Mouse (Mus musculus): Measurements from ENCODE around the gene Duxf3. TPM values are rescaled to one million over a fixed set of nuclear protein-coding genes. Genes with fewer than 3 reads are reported as not detected.
"Not testable (repeated sequence)": the region's sequence is repeated elsewhere in the genome, so short reads cannot be mapped to it uniquely, and the experiment has no call there.

The Duxf3 gene
- polyA plus RNA-seq, 1 experiment, result not detected

DNA sequence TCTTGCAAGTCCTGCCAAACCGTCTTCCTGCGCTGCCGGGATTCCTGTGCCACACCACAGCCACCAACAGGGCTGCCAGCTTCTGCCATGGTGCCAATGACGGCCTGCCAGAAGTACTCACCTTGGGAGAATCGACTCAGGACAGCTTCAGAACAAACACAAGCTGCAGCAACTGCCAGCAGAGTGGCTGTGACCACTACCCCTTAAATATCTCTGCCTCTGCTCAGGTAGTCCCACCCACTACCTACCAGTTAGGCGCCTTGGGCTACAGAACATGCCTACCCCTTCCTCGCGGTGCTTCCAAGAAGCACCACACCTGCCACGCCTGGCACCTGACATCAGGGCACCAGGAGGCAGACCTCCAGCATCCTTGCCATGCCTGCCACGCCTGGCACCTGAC is 4.1 kb upstream of the Duxf3 start, which contains the start of gene Gm4981:
Gm4981 (minus strand) TSS at position 89 of the 400 bp plus-strand sequence.
- no peak for TF ChIP-seq POLR2A (IDR thresholded peaks at IDR 0.05; ENCODE audit: low read depth, low read length)
- no peak for TF ChIP-seq CTCF (IDR thresholded peaks at IDR 0.05; ENCODE audit: extremely low read depth, insufficient read depth, insufficient read length, insufficient replicate concordance)
- Histone ChIP-seq H3K27ac (ENCODE audit: insufficient read depth, low read length) (no peak within 1 kb of the TSS), H3K4me1 (ENCODE audit: control insufficient read depth, insufficient read depth, insufficient read length) (no peaks in the 10 kb centered on the region), H3K27me3 (ENCODE audit: control insufficient read depth, insufficient read depth, low read length) (no peaks in the 10 kb centered on the region), H3K36me3 (ENCODE audit: control insufficient read depth, insufficient read depth, low read length) (no peaks in the 10 kb centered on the region), H3K4me3 (ENCODE audit: extremely low read depth, insufficient read depth, insufficient read length) (no peak within 1 kb of the TSS)
- 87% methylated on average over 10 of the region's 10 CpGs for WGBS
- no peak for DNase-seq (ENCODE audit: low read depth in 1 of 2, low spot score in 2 of 2)

DNA sequence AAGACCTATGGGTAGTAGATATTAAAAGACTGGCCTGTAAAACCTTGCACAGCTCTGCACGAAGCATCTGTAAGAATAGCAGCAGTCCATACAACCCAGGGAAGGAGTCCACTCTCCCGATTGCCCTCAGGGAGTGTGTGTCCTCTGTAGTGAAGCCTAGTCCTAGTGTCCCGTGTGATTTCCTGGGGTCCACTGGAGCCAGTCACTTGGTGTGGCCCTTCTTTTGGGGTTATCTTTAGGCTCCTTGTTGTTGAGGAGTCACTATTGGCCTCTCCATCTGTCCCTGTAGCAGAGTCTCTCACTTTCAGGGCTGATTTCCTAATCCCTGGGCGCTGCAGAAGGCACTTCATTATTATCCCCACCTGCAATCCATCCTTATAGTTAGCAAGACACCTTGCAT is 2.5 kb upstream of the Duxf3 start:
- H3K27me3 ChIP-seq (ENCODE audit: control insufficient read depth, insufficient read depth, low read length), result not testable (repeated sequence)

DNA sequence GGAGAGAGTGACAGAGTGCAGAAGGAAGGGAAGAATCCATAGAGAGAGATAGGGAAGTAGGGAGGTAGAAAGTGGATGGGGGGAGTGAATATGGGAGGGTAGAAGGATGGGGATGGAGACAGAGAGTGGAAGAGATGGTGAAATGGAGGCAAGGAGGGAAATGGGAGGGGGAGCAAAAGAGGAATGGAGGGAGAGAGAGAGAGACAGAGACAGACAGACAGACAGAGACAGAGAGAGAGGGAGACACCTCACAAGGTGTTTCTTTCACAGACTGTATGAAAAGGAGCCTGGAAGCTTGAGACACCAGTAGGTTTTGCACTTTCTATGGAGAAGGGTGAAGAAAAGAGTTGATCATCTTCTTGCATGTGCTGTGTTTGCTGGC is 1.3 kb upstream of the Duxf3 start:
- not testable (repeated sequence) for H3K27ac ChIP-seq (ENCODE audit: insufficient read depth, low read length); H3K36me3 ChIP-seq (ENCODE audit: control insufficient read depth, insufficient read depth, low read length); DNase-seq (ENCODE audit: low read depth in 1 of 2, low spot score in 2 of 2); H3K4me3 ChIP-seq (ENCODE audit: extremely low read depth, insufficient read depth, insufficient read length); H3K27me3 ChIP-seq (ENCODE audit: control insufficient read depth, insufficient read depth, low read length); H3K4me1 ChIP-seq (ENCODE audit: control insufficient read depth, insufficient read depth, insufficient read length)

More for the DNA sequence above, 2.5 kb upstream of the Duxf3 start:
- 86% methylated on average over 4 of the region's 4 CpGs for WGBS
- not testable (repeated sequence) for DNase-seq (ENCODE audit: low read depth in 1 of 2, low spot score in 2 of 2); H3K4me1 ChIP-seq (ENCODE audit: control insufficient read depth, insufficient read depth, insufficient read length); H3K4me3 ChIP-seq (ENCODE audit: extremely low read depth, insufficient read depth, insufficient read length); H3K36me3 ChIP-seq (ENCODE audit: control insufficient read depth, insufficient read depth, low read length); H3K27ac ChIP-seq (ENCODE audit: insufficient read depth, low read length)

DNA sequence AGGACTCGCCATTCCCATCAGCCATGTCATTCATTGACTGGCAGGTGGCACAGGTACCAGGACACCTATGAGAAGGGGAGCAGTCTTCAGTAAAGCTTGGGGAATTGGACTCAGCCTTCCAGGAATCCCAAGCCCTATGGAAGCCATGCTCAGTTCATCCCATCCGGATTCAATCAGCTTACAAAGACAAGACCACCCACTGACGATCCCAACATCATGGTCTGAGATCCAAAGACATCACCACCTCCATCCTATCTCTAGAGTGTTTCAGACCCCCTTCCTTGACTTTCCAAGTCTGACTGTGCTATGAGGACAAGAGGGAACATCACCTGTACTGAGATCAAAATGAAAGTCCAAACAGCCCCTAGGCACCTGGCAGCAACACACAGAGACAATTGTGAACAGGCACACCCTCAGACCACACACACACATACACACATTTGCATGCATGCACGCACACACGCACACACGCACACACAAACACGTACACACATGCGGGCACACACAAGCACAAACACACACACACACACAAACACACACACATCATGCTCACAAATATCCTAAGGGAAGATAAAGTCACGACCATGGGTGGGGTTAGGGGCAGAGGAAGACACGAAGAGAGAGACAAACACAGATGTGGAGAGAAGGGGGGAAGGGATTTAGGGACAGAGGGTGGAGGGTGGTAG is 722 bp upstream of the Duxf3 start:
- H3K4me3 ChIP-seq (ENCODE audit: extremely low read depth, insufficient read depth, insufficient read length); H3K36me3 ChIP-seq (ENCODE audit: control insufficient read depth, insufficient read depth, low read length); H3K27me3 ChIP-seq (ENCODE audit: control insufficient read depth, insufficient read depth, low read length); H3K27ac ChIP-seq (ENCODE audit: insufficient read depth, low read length); H3K4me1 ChIP-seq (ENCODE audit: control insufficient read depth, insufficient read depth, insufficient read length): not testable (repeated sequence)
- whole genome bisulfite sequencing, result 79% methylated on average over 10 of the region's 10 CpGs
- peak in 1 of 2 experiments; percentile 28 for DNase-seq (ENCODE audit: low read depth in 1 of 2, low spot score in 2 of 2)

DNA sequence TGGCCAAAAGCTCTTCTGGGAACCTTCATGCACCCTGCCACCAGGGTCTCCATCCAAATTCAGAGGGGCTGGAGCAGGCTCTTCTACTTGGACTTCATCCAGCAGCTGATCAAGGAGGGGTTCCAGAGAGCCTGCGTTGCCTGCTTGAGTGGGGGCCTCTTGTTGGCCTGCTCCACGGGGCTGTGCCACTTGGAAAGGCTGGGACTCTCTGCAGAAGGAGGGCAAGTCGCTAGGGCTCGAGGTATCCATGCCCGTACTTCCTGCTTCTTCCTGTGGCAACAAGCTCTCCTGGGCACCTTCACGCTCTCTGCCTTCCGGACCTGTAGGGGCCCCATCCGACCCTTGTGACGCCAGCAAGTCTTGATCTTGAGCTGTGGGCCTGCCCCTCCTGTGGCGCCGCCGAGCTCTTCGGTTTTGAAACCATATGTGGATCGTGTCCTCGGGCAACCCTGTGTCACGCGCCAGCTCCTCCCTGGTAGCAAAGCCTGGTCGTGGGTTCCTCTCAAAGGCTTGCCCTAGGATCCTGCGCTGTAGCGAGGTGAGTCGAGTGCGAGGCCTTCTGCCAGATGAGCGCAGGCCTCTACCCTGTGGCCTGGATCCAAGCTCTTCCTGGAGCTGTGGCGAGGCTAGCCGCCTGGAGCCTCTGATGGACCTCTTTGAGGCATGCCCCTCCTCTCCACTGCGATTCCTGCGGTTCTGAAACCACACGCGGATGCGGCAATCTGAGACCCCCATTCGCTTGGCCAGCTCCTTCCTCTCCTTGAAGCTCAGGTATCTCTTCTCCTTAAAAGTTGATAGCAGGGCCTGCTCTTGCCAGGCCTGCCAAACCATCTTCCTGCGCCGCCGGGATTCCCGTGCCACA is 465 bp downstream of the Duxf3 start:
- H3K36me3 ChIP-seq (ENCODE audit: control insufficient read depth, insufficient read depth, low read length), result not testable (repeated sequence)
- DNase-seq (ENCODE audit: low read depth in 1 of 2, low spot score in 2 of 2), result peak in 1 of 2 experiments; percentile 79
- 89% methylated on average over 35 of the region's 35 CpGs for WGBS

DNA sequence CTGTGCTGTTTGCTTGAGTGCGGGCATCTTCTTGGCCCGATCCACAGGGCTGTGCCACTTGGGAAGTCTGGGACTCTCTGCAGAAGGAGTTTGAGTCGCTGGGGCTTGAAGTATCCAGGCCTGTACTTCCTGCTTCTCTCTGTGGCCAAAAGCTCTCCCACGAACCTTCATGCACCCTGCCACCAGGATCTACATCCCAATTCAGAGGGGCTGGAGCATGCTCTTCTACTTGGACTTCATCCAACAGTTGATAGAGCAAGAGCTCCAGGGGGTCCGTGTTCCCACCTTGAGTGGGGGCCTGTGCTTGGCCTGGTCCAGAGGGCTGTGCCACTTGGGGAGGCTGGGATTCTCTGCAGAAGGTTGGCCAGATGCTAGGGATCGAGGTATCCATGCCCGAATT is 1.4 kb downstream of the Duxf3 start:
- not testable (repeated sequence) for H3K4me3 ChIP-seq (ENCODE audit: extremely low read depth, insufficient read depth, insufficient read length); H3K27ac ChIP-seq (ENCODE audit: insufficient read depth, low read length); H3K27me3 ChIP-seq (ENCODE audit: control insufficient read depth, insufficient read depth, low read length); H3K4me1 ChIP-seq (ENCODE audit: control insufficient read depth, insufficient read depth, insufficient read length); H3K36me3 ChIP-seq (ENCODE audit: control insufficient read depth, insufficient read depth, low read length)
- 80% methylated on average over 5 of the region's 7 CpGs for WGBS
- peak in 1 of 2 experiments; percentile 42 for DNase-seq (ENCODE audit: low read depth in 1 of 2, low spot score in 2 of 2)

More for the DNA sequence above, 465 bp downstream of the Duxf3 start:
- not testable (repeated sequence) for H3K27ac ChIP-seq (ENCODE audit: insufficient read depth, low read length); H3K4me3 ChIP-seq (ENCODE audit: extremely low read depth, insufficient read depth, insufficient read length); H3K4me1 ChIP-seq (ENCODE audit: control insufficient read depth, insufficient read depth, insufficient read length); H3K27me3 ChIP-seq (ENCODE audit: control insufficient read depth, insufficient read depth, low read length)

DNA sequence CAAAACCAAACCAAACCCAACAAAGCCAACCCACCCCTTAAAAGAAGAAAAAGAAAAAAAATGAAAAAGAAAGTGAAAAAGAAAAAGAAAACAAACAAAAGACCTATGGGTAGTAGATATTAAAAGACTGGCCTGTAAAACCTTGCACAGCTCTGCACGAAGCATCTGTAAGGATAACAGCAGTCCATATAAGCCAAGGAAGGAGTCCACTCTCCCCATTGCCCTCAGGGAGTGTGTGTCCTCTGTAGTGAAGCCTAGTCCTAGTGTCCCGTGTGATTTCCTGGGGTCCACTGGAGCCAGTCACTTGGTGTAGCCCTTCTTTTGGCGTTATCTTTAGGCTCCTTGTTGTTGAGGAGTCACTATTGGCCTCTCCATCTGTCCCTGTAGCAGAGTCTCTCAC is 2.5 kb downstream of the Duxf3 start:
- H3K27me3 ChIP-seq (ENCODE audit: control insufficient read depth, insufficient read depth, low read length); H3K4me3 ChIP-seq (ENCODE audit: extremely low read depth, insufficient read depth, insufficient read length); H3K4me1 ChIP-seq (ENCODE audit: control insufficient read depth, insufficient read depth, insufficient read length); H3K27ac ChIP-seq (ENCODE audit: insufficient read depth, low read length); DNase-seq (ENCODE audit: low read depth in 1 of 2, low spot score in 2 of 2); H3K36me3 ChIP-seq (ENCODE audit: control insufficient read depth, insufficient read depth, low read length): not testable (repeated sequence)
- 56% methylated on average over 3 of the region's 3 CpGs for WGBS

DNA sequence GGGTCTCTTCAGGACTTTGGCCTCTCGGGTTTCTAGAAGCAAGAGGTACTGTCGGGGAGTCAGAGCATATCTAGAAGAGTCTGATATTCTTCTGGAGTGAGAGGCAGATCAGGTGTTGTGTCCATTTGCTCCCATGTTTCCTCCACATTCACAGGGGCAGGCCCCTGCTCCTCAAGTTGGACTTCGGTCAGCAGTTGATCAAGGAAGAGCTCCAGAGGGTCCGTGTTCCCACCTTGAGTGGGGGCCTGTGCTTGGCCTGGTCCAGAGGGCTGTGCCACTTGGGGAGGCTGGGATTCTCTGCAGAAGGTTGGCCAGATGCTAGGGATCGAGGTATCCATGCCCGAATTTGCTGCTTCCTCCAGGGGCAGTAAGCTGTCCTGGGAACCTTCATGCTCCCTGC is 4.7 kb downstream of the Duxf3 start:
- H3K36me3 ChIP-seq (ENCODE audit: control insufficient read depth, insufficient read depth, low read length); H3K27ac ChIP-seq (ENCODE audit: insufficient read depth, low read length); H3K4me1 ChIP-seq (ENCODE audit: control insufficient read depth, insufficient read depth, insufficient read length); H3K27me3 ChIP-seq (ENCODE audit: control insufficient read depth, insufficient read depth, low read length); H3K4me3 ChIP-seq (ENCODE audit: extremely low read depth, insufficient read depth, insufficient read length): not testable (repeated sequence)
- DNase-seq (ENCODE audit: low read depth in 1 of 2, low spot score in 2 of 2), result peak in 1 of 2 experiments; percentile 31
- 82% methylated on average over 2 of the region's 6 CpGs for WGBS

DNA sequence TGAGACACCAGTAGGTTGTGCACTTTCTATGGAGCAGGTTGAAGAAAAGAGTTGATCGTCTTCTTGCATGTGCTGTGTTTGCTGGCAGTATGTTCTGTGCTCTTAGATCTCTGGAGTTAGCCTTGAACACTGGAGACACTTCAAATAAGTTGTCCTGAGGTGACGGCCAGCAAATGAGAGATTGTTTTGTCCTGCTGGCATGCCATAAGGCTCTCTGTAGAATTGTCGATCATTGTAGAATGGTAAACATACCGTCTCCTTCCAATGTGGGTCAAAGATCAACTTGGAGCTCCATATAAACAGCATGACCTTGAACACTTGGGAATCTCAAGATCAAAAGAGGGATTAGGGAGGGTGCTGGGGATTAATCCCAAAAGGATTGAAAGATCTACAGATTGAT is 6.1 kb downstream of the Duxf3 start:
- not testable (repeated sequence) for H3K27me3 ChIP-seq (ENCODE audit: control insufficient read depth, insufficient read depth, low read length); H3K36me3 ChIP-seq (ENCODE audit: control insufficient read depth, insufficient read depth, low read length); H3K4me3 ChIP-seq (ENCODE audit: extremely low read depth, insufficient read depth, insufficient read length); H3K4me1 ChIP-seq (ENCODE audit: control insufficient read depth, insufficient read depth, insufficient read length); DNase-seq (ENCODE audit: low read depth in 1 of 2, low spot score in 2 of 2); H3K27ac ChIP-seq (ENCODE audit: insufficient read depth, low read length)
- 80% methylated on average over 4 of the region's 4 CpGs for WGBS

DNA sequence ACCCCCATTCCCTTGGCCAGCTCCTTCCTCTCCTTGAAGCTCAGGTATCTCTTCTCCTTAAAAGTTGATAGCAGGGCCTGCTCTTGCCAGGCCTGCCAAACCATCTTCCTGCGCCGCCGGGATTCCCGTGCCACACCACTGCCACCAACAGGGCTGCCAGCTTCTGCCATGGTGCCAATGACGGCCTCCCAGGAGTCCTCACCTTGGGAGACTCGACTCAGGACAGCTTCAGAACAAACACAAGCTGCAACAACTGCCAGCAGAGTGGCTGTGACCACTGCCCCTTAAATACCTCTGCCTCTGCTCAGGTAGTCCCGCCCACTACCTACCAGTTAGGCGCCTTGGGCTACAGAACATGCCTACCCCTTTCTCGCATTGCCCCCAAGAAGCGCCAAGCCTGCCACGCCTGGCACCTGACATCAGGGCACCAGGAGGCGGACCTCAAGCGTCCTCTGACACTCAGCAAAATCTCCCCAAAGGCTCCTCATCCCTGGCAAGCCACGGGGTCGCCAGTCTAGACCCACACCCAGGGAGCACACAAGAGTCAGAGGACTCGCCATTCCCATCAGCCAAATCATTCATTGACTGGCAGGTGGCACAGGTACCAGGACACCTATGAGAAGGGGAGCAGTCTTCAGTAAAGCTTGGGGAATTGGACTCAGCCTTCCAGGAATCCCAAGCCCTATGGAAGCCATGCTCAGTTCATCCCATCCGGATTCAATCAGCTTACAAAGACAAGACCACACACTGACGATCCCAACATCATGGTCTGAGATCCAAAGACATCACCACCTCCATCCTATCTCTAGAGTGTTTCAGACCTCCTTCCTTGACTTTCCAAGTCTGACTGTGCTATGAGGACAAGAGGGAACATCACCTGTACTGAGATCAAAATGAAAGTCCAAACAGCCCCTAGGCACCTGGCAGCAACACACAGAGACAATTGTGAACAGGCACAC is 7.4 kb downstream of the Duxf3 start, which contains the start of gene AW822073:
AW822073 (minus strand) TSS at position 104 of the 959 bp plus-strand sequence.
- H3K4me1 ChIP-seq (ENCODE audit: control insufficient read depth, insufficient read depth, insufficient read length); H3K4me3 ChIP-seq (ENCODE audit: extremely low read depth, insufficient read depth, insufficient read length); H3K36me3 ChIP-seq (ENCODE audit: control insufficient read depth, insufficient read depth, low read length); H3K27ac ChIP-seq (ENCODE audit: insufficient read depth, low read length); H3K27me3 ChIP-seq (ENCODE audit: control insufficient read depth, insufficient read depth, low read length): not testable (repeated sequence)
- 85% methylated on average over 18 of the region's 18 CpGs for WGBS
- DNase-seq (ENCODE audit: low read depth in 1 of 2, low spot score in 2 of 2), result peak in 1 of 2 experiments; percentile 56

Measured in spleen, adult 2 months (tissue).